Comparison of ENCODE assay signal across 8 mouse cellular contexts in genomic region chr9:88437342-88438236, GRCm38 (mm10). TPM values are rescaled to one million over a fixed set of nuclear protein-coding genes. Genes with fewer than 3 reads are reported as not detected.
DNase-seq lines count a peak whose midpoint lies in the region; ATAC-seq and TF ChIP-seq lines count a peak whose summit lies in the region.

No protein-coding gene starts in this region.

- no peaks in the 10 kb centered on the region for H3K27me3 ChIP-seq in heart, embryonic 15.5 days
- peaks cover 3% of the 10 kb centered on the region; the same call in 1 of the 2 replicates for H3K27me3 ChIP-seq in E14TG2a.4 (ENCODE audit: insufficient read depth, low read length)
- no peaks in the 10 kb centered on the region for H3K27me3 ChIP-seq in forebrain, embryonic 16.5 days (replicated peaks; ENCODE audit: control insufficient read depth, insufficient read depth, low read length)

- peaks cover 16% of the 10 kb centered on the region for H3K4me1 ChIP-seq in heart, embryonic 15.5 days (replicated peaks)
- peaks cover 19% of the 10 kb centered on the region for H3K4me1 ChIP-seq in E14TG2a.4 (replicated peaks; ENCODE audit: low read depth, low read length)
- peaks cover 9% of the 10 kb centered on the region; the same call in 1 of the 2 replicates for H3K4me1 ChIP-seq in forebrain, embryonic 16.5 days (replicated peaks; ENCODE audit: control insufficient read depth, insufficient read depth, low read length)

- peak overlapping the region; percentile 79 for H3K9ac ChIP-seq in heart, embryonic 15.5 days
- H3K9ac ChIP-seq in forebrain, embryonic 16.5 days (replicated peaks; ENCODE audit: low read depth, low read length) = peak overlapping the region; percentile 72

- no peaks in the 10 kb centered on the region; the same call in 1 of the 2 replicates for H3K36me3 ChIP-seq in heart, embryonic 15.5 days
- H3K36me3 ChIP-seq in E14TG2a.4 (ENCODE audit: insufficient read depth, low read length) = no peaks in the 10 kb centered on the region
- no peaks in the 10 kb centered on the region for H3K36me3 ChIP-seq in forebrain, embryonic 16.5 days (ENCODE audit: control insufficient read depth, insufficient read depth)

- no peaks in the 10 kb centered on the region for H3K9me3 ChIP-seq in heart, embryonic 15.5 days (replicated peaks)
- H3K9me3 ChIP-seq in E14TG2a.4 (ENCODE audit: low read length) = no peaks in the 10 kb centered on the region
- H3K9me3 ChIP-seq in forebrain, embryonic 16.5 days (ENCODE audit: control insufficient read depth, low read length) = no peaks in the 10 kb centered on the region

- TF ChIP-seq CTCF in E14TG2a.4 (conservative IDR thresholded peaks at IDR 0.05; ENCODE audit: low read length) = no peak

- peak overlapping the region; percentile 80 for H3K4me2 ChIP-seq in heart, embryonic 15.5 days
- peak overlapping the region; percentile 59 for H3K4me2 ChIP-seq in forebrain, embryonic 16.5 days (ENCODE audit: low read length)

- 46% methylated on average over 10 of the region's 10 CpGs for WGBS in heart, embryonic 15.5 days
- WGBS in forebrain, embryonic 16.5 days = 50% methylated on average over 10 of the region's 10 CpGs

- H3K27ac ChIP-seq in heart, embryonic 15.5 days = peak overlapping the region; percentile 89; the same call in 1 of the 2 replicates
- no peak overlapping the region for H3K27ac ChIP-seq in forebrain, embryonic 16.5 days (ENCODE audit: low read length)

- ATAC-seq in heart, embryonic 15.5 days (replicated peaks; ENCODE audit: insufficient number of reproducible peaks, insufficient read depth, low FRiP score, low read depth) = no peak
- ATAC-seq in forebrain, embryonic 16.5 days = no peak
- ATAC-seq in megakaryocyte-erythroid progenitor cell, adult 5-6 weeks (replicated peaks; ENCODE audit: low FRiP score, low TSS enrichment, poor library complexity, severe bottlenecking) = 0 out of 2 replicates have a peak, but pooled peaks have one; percentile 12

- DNase-seq in heart, postnatal 4 days = no peak
- no peak for DNase-seq in layer of hippocampus, adult 9-11 months
- DNase-seq in B cell, adult 2 months = no peak
- DNase-seq in cerebellum, postnatal 36 days = no peak

- H3K4me3 ChIP-seq in heart, embryonic 15.5 days = peak overlapping the region; percentile 65
- H3K4me3 ChIP-seq in E14TG2a.4 (replicated peaks; ENCODE audit: low read length) = peak overlapping the region; percentile 89
- peak overlapping the region; percentile 65 for H3K4me3 ChIP-seq in forebrain, embryonic 16.5 days (replicated peaks; ENCODE audit: low read length)

RNA-seq across cellular contexts. Expression of gene Snx14, which starts 1.2 kb away (rescaled TPM):
- 28.0 and 29.0 TPM in 2 replicates for polyA plus RNA-seq in heart, embryonic 15.5 days (2015; fragmentation: Nextera tagmentation; extraction: Ambion mirVana)
- total RNA-seq in heart, postnatal 4 days (2021) = 10 to 100 TPM; 27.2 to 29.0 TPM
- polyA plus RNA-seq in forebrain, embryonic 16.5 days (2015; fragmentation: Nextera tagmentation; extraction: Ambion mirVana) = 28.3 and 32.2 TPM in 2 replicates
- total RNA-seq in megakaryocyte-erythroid progenitor cell, adult 5-6 weeks (2014; fragmentation: Nextera tagmentation) = 25.1 and 30.0 TPM in 2 replicates
- total RNA-seq in megakaryocyte-erythroid progenitor cell, adult 5-6 weeks (2017) = 17.9 and 30.3 TPM in 2 replicates

RNA-seq across cellular contexts. Expression of gene Gm20537, which starts 18.8 kb away (rescaled TPM):
- polyA plus RNA-seq in heart, embryonic 15.5 days (2015; fragmentation: Nextera tagmentation; extraction: Ambion mirVana) = 0.30 and 0.62 TPM in 2 replicates
- 1 to 10 TPM in 1 of 2 experiments, under 1 TPM in 1; 0.90 to 1.3 TPM for total RNA-seq in heart, postnatal 4 days (2021)
- polyA plus RNA-seq in forebrain, embryonic 16.5 days (2015; fragmentation: Nextera tagmentation; extraction: Ambion mirVana) = 1.1 and 1.4 TPM in 2 replicates
- total RNA-seq in megakaryocyte-erythroid progenitor cell, adult 5-6 weeks (2014; fragmentation: Nextera tagmentation) = not detected in 2 replicates
- total RNA-seq in megakaryocyte-erythroid progenitor cell, adult 5-6 weeks (2017) = not detected in 2 replicates

RNA-seq across cellular contexts. Expression of gene Syncrip, which starts 44.8 kb away (rescaled TPM):
- 51.5 and 52.1 TPM in 2 replicates for polyA plus RNA-seq in heart, embryonic 15.5 days (2015; fragmentation: Nextera tagmentation; extraction: Ambion mirVana)
- total RNA-seq in heart, postnatal 4 days (2021) = 100 to 1,000 TPM in 1 of 2 experiments, 10 to 100 TPM in 1; 96.9 to 107 TPM
- 122 and 136 TPM in 2 replicates for polyA plus RNA-seq in forebrain, embryonic 16.5 days (2015; fragmentation: Nextera tagmentation; extraction: Ambion mirVana)
- 201 and 242 TPM in 2 replicates for total RNA-seq in megakaryocyte-erythroid progenitor cell, adult 5-6 weeks (2014; fragmentation: Nextera tagmentation)
- total RNA-seq in megakaryocyte-erythroid progenitor cell, adult 5-6 weeks (2017) = 352 and 418 TPM in 2 replicates
